Mouse (Mus musculus) MEL (cell line): Measurements from ENCODE around the gene Palmd.

Source experiments
- TAL1 ChIP-seq: IDR thresholded peaks from 2 replicates; pipeline ENCODE4 v1.6.1; 2012; ENCODE audit warnings: mild to moderate bottlenecking, inconsistent platforms, low read length, moderate library complexity, mixed read lengths
- TCF12 ChIP-seq: IDR thresholded peaks from 2 replicates; pipeline ENCODE4 v1.6.1; 2014; ENCODE audit warnings: low read depth, mild to moderate bottlenecking, inconsistent platforms, low read length, improper control_type of control experiment, moderate library complexity
- ZMIZ1 ChIP-seq: IDR thresholded peaks from 2 replicates; pipeline ENCODE4 v1.6.1; 2012; ENCODE audit warnings: low read depth, mild to moderate bottlenecking, inconsistent platforms, low read length, improper control_type of control experiment, moderate library complexity

DNA sequence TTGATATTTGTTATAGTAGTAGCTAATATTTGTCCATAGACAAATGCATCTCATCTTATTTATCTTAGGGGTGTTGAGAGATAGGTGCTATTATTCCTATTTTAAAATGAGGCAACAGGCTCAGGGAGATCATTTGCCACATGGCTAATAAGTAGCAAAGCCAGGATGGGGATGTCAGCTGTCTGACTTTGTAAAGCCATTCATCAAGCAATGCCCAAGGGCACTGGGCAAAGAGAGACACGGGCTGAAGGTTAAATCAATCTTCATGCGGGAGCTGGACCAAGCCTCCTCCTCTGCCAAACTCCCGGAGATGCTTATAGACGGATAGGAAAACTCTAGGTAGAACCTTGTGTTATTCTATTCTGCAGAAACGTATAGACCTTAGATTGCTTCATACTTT, 999 bp upstream of the Palmd start:
- TF ChIP-seq TAL1 (no peak), ZMIZ1 (no peak), TCF12 (no peak)
